Mouse (Mus musculus) brown adipose tissue, adult 24 weeks (tissue): ENCODE data around the gene Gcdh. TPM values are rescaled to one million over a fixed set of nuclear protein-coding genes. Genes with fewer than 3 reads are reported as not detected.

Source experiments
- H3K27ac ChIP-seq: fragments of 200-500 bp; replicated peaks from 2 replicates; pipeline ENCODE4 v1.5.1; 2012; ENCODE audit warnings: low read depth, mild to moderate bottlenecking, low read length
- H3K4me1 ChIP-seq: fragments of 200-500 bp; 2 replicates; pipeline ENCODE4 v1.6.1; 2012; ENCODE audit warnings: low read length, mixed read lengths; ENCODE audit not compliant: control insufficient read depth, insufficient read depth, insufficient read length
- H3K4me3 ChIP-seq: fragments of 200-500 bp; 2 replicates; pipeline ENCODE4 v1.5.1; 2012; ENCODE audit warnings: low read depth, mild to moderate bottlenecking, low read length, moderate library complexity; ENCODE audit not compliant: insufficient read depth
- polyA plus RNA-seq: library from polyadenylated mRNA; stranded (reverse); fragments of >200 nt; gene quantifications from 2 replicates; pipeline ENCODE4 v1.2.4, GENCODE M21; 2012; ENCODE audit not compliant: missing spikeins, insufficient read depth, insufficient read length

Gcdh gene
- polyA plus RNA-seq, 1 experiment, result 53.8 TPM

DNA sequence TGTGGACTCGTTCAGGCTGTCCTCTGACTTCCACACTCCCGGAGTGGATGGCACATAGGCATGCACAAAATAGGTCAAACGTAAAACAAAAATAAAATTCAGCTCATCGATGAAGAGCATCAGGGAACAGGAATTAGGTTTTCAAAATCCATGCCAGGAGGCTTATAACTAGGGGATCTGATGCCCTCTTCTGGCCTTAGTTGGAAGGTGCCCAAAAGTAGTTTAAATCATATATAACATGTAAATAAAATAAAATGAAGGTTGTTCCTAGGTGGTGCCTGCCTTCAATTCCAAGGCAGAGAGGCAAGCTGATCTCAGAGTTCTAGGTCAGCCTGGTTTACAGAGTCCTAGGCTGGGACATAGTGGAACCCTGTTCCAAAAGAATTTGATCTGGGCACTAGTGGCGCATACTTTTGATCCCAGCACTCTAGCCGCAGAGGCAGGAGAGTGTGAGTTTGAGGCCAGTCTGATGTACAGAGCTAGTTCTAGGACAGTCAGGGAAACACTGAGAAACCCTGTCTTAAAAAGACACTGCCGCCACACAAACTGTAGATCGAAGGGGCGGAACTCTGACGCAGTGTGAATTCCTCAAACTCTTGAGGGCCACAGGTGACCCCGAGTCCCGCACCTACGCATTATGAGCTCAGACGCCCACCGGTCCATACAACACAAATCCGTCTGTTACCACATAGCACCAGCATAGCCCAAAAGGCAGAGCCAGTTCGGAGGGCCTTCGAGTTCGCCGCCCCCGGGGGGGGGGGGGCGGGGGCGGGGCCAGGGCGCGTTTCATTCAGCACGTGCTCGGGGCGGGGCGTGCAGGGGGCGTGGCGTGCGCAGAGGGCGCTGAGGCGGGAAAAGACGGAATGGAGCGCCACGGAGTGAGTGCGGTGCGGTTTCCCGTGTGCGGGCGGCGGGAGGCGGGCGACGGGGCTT lies 22.1 kb downstream of the Gcdh start, which contains the start of gene Syce2:
TSS of gene Syce2 (plus strand) at position 736 of the 933 bp plus-strand sequence.
- peak within 1 kb of the TSS; percentile 67 for H3K4me3 ChIP-seq
- H3K4me1 ChIP-seq, result peaks cover 3% of the 10 kb centered on the region; the same call in 1 of the 2 replicates
- H3K27ac ChIP-seq, result 0 out of 2 replicates have a peak within 1 kb of the TSS, but pooled peaks have one; percentile 43

DNA sequence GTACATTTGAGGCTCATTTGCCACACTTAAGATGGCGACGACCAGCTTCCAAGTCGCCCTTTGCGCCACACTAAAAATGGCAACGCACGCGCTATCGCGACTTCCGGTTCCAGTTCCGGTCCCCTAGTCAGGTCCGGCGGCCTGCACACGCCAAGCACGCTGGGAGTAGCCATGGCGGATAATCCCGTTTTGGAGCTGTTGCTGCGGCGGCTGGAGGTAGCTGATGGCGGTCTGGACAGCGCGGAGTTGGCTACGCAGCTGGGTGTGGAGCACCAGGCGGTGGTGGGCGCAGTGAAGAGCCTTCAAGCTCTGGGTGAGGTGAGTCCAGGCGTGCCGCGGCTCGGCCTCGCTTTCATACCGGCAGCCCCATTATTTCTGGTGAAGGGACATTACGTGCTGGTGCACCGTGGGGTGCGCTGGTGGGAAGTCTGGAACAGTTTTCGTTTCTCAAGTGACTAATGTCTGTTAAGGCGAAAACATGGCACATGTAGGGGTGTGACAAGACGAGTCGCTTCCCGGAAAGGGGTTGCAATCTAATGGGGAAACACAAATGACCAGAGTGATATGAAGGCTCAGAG lies 36.8 kb downstream of the Gcdh start, which contains the start of gene Farsa:
TSS of gene Farsa (plus strand) at position 126 of the 578 bp plus-strand sequence.
- peaks cover 2% of the 10 kb centered on the region for H3K4me1 ChIP-seq
- peak within 1 kb of the TSS; percentile 82 for H3K27ac ChIP-seq
- peak within 1 kb of the TSS; percentile 96 for H3K4me3 ChIP-seq

DNA sequence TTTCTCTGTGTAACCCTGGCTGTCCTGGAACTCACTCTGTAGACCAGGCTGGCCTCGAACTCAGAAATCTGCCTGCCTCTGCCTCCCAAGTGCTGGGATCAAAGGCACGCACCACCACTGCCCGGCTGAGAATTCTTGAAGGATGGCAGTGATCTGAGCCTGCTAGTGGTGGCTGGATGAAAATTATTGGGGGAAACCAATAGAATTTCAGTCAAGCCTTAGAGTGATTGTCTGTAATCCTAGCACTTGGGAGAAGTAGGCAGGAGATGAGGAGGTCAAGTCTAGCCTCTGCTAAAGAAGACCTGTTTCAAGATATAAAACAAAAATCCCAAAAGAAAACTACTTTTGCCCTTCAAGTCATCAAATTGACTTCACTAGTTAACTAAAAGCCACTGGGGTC lies 37.3 kb downstream of the Gcdh start:
- Histone ChIP-seq H3K4me3 (no peak overlapping the region), H3K27ac (no peak overlapping the region), H3K4me1 (peaks cover 2% of the 10 kb centered on the region)

DNA sequence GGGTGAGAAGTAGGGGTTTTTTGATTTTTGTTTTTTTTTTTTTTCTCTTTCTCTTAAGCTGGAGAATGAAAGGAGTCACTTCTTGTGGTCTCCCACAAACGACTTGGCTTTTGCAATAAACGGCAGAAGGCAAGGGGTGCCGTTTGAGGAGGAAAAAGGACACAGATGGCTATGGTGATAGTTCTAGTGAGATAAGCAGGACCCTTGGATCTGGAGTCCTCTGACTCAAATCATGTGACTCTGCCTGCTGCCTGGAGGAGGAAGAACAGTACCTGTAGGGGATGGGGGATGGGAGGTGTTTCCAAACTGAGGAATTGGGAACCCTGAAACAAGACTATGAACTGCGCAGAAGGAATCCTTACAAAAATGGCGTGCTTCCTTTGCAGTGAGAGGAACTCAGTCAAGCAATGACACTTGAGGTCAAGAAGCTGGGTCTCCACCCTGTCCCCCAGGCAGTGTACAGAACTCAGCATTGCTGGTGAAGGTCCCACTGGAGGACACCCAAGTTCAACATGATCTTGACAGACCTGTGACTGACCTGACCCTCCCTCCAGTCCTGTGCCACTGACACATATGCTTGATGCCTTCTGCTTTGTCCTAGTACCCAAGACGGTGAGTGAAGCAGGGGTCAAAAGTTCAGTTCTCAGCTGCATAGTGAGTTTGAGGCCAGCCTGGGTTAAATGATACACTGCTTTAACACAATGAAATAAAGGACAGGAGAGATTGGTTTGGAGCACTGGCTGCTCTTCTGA lies 45.9 kb downstream of the Gcdh start:
- H3K4me3 ChIP-seq, result peak overlapping the region; percentile 74
- no peaks in the 10 kb centered on the region for H3K4me1 ChIP-seq
- H3K27ac ChIP-seq, result peak overlapping the region; percentile 72; the same call in 1 of the 2 replicates

DNA sequence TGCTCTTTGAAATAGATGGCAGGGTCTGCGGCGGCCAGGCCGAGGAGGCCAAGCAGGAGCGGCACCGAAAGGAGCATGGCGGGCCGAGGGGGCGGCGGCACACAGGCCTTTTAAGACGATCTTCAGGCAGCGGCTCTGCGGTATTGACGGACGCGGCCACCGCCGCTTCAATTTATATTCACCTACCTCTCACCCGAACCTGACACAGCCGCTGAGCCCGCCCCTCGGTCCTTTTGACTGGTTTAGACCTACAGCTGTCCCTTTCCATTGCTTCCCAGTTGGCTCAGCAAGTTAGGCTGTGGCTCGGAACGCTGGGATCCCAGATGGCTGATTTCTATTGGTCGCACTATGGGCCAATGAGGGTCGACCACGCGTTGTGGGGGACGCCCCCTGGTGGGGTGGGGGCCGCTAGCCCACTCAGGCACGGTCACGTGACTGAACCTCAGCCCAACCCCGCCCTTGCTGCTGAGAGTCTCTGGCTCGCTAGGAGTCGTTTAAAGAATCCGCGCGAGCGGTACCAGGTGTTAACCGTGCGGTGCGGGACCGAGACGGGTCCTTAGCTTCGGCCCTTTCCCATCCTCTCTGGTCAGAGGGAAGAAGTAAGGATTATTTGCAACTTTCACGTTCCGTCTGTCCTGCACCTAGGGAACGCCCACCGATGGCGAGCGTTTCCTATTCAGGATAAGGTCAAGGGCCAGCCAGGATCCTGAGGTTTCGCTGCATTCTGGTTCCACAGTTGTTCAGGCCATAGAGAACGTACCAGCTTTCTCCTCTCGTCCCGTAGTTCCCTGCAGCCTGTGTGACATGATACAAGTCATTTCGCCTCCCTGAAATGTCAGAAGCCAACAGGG lies 46.8 kb downstream of the Gcdh start, which contains the start of gene Calr:
TSS of gene Calr (minus strand) at position 213 of the 851 bp plus-strand sequence.
- Histone ChIP-seq H3K4me1 (no peaks in the 10 kb centered on the region), H3K27ac (peak within 1 kb of the TSS; percentile 76), H3K4me3 (peak within 1 kb of the TSS; percentile 84)

DNA sequence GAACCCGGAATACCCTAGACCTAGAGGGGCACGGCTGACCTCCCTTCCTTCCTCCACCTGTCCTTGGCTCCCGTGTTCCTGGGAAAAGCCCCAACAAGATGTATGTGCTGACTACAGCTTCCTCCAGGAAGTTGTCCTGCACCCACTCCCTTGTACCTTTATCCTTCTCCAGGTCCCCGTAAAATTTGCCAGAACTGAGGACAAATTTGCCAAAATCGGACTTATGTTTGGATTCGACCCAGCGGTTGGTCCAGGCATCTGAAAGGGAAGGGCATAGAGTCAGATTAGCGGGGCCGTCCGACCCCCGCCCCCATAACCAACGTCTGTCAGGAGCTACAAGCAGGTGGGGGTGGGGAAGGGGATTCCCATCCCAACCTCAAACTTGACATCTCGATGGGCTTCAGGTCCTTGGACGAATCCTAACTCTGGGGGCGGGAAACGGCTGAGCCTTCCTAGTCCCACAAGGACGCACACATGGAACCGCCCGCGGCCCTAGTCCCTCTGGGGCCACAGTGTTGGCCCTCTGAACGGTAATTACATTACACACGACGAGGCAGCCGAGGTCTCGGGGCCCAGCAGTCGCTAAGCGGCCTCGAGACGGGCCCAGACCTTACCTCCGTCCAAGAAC lies 47.5 kb downstream of the Gcdh start:
- Histone ChIP-seq H3K4me3 (peak overlapping the region; percentile 84), H3K27ac (peak overlapping the region; percentile 76), H3K4me1 (no peaks in the 10 kb centered on the region)

DNA sequence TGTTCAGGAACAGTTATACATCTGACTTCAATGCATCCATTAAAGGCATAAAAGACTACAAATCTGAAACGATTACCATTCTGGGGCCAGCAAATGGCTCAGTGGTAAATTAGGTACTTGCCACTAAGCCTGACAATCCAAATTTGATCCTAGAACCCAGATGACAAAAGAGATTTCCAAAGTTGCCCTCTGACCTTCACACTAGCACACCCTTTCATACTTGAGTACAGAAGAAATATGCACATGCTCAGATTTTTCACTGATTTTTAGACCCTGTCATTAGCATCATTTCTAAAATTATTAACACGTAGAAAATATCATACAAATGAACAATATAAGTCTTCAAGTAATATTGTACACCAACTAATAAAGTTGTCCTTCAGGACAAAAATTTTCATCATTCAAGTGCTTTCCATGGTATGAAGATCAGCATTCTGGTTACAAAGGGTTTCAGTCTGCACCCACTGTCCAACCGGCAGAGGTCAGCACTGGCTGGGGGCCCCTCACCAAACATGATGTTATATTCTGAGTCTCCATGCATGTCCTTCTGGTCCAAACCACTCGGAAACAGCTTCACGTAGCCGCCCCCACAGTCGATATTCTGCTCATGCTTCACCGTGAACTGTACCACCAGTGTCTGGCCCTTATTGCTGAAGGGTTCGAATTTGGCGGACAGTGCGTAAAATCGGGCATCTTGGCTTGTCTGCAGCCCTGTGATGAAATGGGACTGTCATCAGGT lies 48.2 kb downstream of the Gcdh start:
- H3K4me3 ChIP-seq, result peak overlapping the region; percentile 84
- peak overlapping the region; percentile 76; the same call in 1 of the 2 replicates for H3K27ac ChIP-seq

DNA sequence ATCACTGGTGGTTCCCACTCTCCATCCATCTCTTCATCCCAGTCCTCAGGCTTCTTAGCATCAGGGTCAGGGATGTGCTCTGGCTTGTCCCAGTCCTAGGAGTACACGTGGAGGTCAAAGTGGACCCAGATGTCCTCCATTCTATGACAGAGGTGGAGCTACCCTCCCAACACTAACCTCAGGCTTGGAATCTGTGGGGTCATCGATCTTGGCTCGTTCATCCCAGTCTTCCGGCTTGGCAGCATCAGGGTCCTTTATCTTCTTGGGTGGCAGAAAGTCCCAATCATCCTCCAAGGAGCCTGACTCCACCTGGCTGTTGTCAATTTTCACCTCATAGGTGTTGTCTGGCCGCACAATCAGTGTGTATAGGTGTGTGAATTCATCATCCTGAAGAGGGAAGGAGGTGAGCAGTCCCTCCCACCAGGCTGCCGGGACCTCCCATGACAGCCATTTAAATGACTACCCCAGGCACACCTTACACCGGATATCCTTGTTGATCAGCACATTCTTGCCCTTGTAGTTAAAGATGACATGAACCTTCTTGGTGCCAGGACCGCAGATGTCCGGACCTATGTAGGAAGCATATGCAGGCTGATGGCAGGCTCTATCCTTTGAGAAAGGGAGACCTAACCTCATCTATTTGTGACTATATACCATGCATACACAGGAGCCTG lies 49.2 kb downstream of the Gcdh start:
- Histone ChIP-seq H3K4me1 (no peaks in the 10 kb centered on the region), H3K27ac (no peak overlapping the region), H3K4me3 (no peak overlapping the region)

More for the DNA sequence above, 48.2 kb downstream of the Gcdh start:
- no peaks in the 10 kb centered on the region for H3K4me1 ChIP-seq

DNA sequence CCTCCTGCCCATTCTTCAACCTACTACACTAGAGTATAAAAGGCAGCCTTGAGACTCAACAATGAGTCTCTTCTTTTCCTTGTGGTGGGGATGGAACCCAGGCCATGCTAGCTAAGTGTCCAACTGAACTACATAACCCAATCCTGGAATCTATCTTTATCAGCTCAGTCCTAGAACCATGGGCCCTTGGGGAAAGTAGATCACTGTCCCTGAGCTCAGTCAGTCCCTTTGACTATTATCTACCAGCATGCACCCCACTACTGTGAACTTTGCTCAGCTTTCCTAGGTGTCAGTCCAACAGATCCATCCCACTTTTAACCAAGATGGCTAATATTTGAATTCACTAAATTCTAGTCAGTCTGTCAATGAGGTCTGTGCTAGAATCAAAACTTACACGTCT lies 52.2 kb downstream of the Gcdh start:
- H3K4me3 ChIP-seq, result no peak overlapping the region
- H3K27ac ChIP-seq, result peak overlapping the region; percentile 5; the same call in 1 of the 2 replicates
- H3K4me1 ChIP-seq, result no peaks in the 10 kb centered on the region

DNA sequence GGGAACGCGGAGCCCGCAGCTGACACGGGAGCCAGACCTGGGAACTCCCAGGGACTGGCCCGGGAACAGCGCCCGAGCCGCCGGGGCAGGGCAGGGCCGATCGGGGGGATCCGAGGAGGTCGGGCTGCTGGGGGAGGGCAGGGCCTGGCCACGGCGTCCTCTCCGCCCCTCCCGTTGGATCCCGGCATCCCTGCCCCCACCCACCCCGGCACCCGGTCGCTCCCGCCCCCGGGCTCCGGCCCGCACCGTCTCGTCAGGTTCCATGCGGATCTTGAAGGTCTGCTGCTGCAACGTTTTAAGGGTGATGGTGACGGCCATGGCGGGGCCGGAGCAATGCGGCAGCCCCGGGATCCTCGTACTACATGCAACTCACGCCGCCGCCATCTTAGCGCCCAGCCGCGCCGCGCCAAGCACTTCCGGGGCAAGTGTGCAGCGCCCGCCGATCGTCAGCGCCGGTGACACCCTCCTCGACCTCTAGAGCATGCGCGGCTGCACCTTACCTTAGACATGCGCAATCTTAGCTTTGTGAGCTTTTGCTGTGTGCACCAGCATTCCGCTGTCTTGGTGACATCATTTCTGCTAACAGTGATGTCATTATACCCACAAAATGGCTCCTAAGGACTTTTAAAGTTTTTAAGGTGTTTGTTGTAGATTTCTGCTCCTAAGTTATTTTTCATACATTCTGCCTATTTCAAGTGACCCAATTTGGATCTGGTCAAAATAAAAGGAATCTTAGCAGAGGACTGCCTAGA lies 53.3 kb downstream of the Gcdh start, which contains the start of gene Rad23a:
TSS of gene Rad23a (minus strand) at position 418 of the 752 bp plus-strand sequence.
- Histone ChIP-seq H3K27ac (peak within 1 kb of the TSS; percentile 60), H3K4me1 (no peaks in the 10 kb centered on the region), H3K4me3 (peak within 1 kb of the TSS; percentile 69)

DNA sequence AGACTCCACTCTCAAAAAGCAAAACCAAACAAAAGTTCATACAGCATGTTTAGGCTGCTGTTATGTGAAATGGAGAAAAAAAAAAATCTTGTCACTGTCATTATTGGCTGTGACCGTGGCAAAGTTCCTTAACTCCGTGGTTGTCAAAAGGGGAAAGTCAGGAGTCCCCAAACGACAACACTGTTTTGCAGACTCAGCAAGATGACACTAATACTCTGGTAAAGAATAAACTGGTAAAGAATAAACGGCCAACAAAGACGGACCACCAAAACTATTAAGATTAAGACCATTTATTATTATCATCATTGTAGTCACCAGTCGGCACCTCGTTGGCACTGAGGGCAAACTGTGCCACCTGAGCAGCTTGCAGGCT lies 53.9 kb downstream of the Gcdh start:
- H3K27ac ChIP-seq, result peak overlapping the region; percentile 47
- no peaks in the 10 kb centered on the region for H3K4me1 ChIP-seq
- peak overlapping the region; percentile 69 for H3K4me3 ChIP-seq

DNA sequence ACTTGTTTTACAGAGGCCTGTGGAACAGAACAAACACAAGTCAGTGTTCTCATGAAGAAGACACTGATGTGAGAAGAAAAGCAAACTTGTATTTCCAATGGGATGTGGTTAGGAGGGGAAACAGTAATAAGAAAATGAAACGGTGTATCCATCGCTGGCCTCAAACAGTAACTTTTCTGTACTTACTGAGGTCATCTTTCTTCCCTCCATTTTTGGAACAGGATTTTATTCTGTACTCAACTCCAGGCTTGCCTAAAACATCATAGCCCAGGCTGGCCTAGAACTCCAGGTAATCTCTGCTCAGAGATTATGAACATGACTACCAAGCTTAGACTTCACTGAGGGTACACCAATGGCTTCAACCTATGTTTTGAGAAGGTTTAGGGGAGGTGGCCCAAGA lies 54.3 kb downstream of the Gcdh start:
- H3K4me3 ChIP-seq, result peak overlapping the region; percentile 69
- no peaks in the 10 kb centered on the region for H3K4me1 ChIP-seq
- H3K27ac ChIP-seq, result peak overlapping the region; percentile 47; the same call in 1 of the 2 replicates
